Mouse (Mus musculus) erythroid progenitor cell, adult 5-6 weeks (primary cell): Measurements from ENCODE around the gene Nipbl. TPM values are rescaled to one million over a fixed set of nuclear protein-coding genes. Genes with fewer than 3 reads are reported as not detected.
"Not testable (repeated sequence)": the region's sequence is repeated elsewhere in the genome, so short reads cannot be mapped to it uniquely, and the experiment has no call there.

ENCODE experiments used
- ATAC-seq: replicated peaks from 2 replicates; pipeline ENCODE4 v1.8.0; 2016; ENCODE audit warnings: moderate number of reproducible peaks, mild to moderate bottlenecking, moderate TSS enrichment, inconsistent platforms; ENCODE audit not compliant: poor library complexity, low FRiP score, severe bottlenecking
- total RNA-seq, 2 experiments: library from RNA; stranded (forward) in 1 of 2; stranded (reverse) in 1 of 2; fragments of 150-400 nt in 1 of 2; fragments of 186-747, 209-891 nt in 1 of 2; gene quantifications; 2 replicates each; pipeline versions ENCODE4 v1.2.3 to v1.2.4; 2015 to 2017; ENCODE audit warnings: low replicate concordance in 2 of 2

Nipbl gene
- 54.8 and 83.8 TPM in 2 replicates for total RNA-seq (2015; ENCODE audit: low replicate concordance)
- total RNA-seq (2017; ENCODE audit: low replicate concordance), result 66.6 and 69.1 TPM in 2 replicates

GRCm38 (mm10) chr15:8443926-8444889, at the start of gene Nipbl:
Nipbl (minus strand) TSS chr15:8444463.
- ATAC-seq, result peak; percentile 72

GRCm38 (mm10) chr15:8485261-8485660, 41.0 kb upstream of the Nipbl start:
- no peak for ATAC-seq

- ATAC-seq, result no peak
Observed at GRCm38 (mm10) chr15:8469006-8469575, 24.8 kb upstream of the Nipbl start.

- ATAC-seq, result no peak
Observed at GRCm38 (mm10) chr15:8463521-8463920, 19.3 kb upstream of the Nipbl start.

GRCm38 (mm10) chr15:8462780-8463179, 18.5 kb upstream of the Nipbl start:
- no peak for ATAC-seq

- ATAC-seq, result no peak
Observed at GRCm38 (mm10) chr15:8460871-8461270, 16.6 kb upstream of the Nipbl start.

- ATAC-seq, result no peak
Observed at GRCm38 (mm10) chr15:8459979-8460378, 15.7 kb upstream of the Nipbl start.

- ATAC-seq, result not testable (repeated sequence)
Observed at GRCm38 (mm10) chr15:8456223-8456622, 12.0 kb upstream of the Nipbl start.

- ATAC-seq, result no peak
Observed at GRCm38 (mm10) chr15:8455486-8455885, 11.2 kb upstream of the Nipbl start.

- ATAC-seq, result peak; percentile 92
Observed at GRCm38 (mm10) chr15:8451071-8451470, 6.8 kb upstream of the Nipbl start.

GRCm38 (mm10) chr15:8447193-8447767, 3.0 kb upstream of the Nipbl start:
- ATAC-seq, result no peak

GRCm38 (mm10) chr15:8446435-8446834, 2.2 kb upstream of the Nipbl start:
- no peak for ATAC-seq

- peak; percentile 37 for ATAC-seq
Observed at GRCm38 (mm10) chr15:8445951-8446419, 1.7 kb upstream of the Nipbl start.

GRCm38 (mm10) chr15:8444890-8445597, 781 bp upstream of the Nipbl start:
- peak; percentile 85 for ATAC-seq

- ATAC-seq, result peak; percentile 41
Observed at GRCm38 (mm10) chr15:8443168-8443925, 916 bp downstream of the Nipbl start.

- peak; percentile 35 for ATAC-seq
Observed at GRCm38 (mm10) chr15:8442761-8443160, 1.5 kb downstream of the Nipbl start.

GRCm38 (mm10) chr15:8442156-8442555, 2.1 kb downstream of the Nipbl start:
- ATAC-seq, result no peak

GRCm38 (mm10) chr15:8433239-8433947, 10.9 kb downstream of the Nipbl start:
- ATAC-seq, result no peak

GRCm38 (mm10) chr15:8432534-8432933, 11.7 kb downstream of the Nipbl start:
- no peak for ATAC-seq
